Mouse (Mus musculus) heart, adult 2 months (tissue): ENCODE results near the gene Lcn3. TPM values are rescaled to one million over a fixed set of nuclear protein-coding genes. Genes with fewer than 3 reads are reported as not detected.
"Not testable (repeated sequence)": the region's sequence is repeated elsewhere in the genome, so short reads cannot be mapped to it uniquely, and the experiment has no call there.

ENCODE experiments used
- DNase-seq, 2 experiments: peaks; one replicate each; pipeline ENCODE4 v3.0.0; 2021
- H3K27ac ChIP-seq: fragments of 200-600 bp; 2 replicates; pipeline ENCODE4 v1.8.1; 2022
- H3K27me3 ChIP-seq: fragments of 200-500 bp; 2 replicates; pipeline ENCODE4 v1.6.1; 2012; ENCODE audit warnings: mild to moderate bottlenecking, low read length, inconsistent platforms, mixed read lengths; ENCODE audit not compliant: control insufficient read depth, insufficient read depth
- H3K36me3 ChIP-seq: fragments of 200-500 bp; 2 replicates; pipeline ENCODE4 v1.6.1; 2012; ENCODE audit warnings: low read length, inconsistent platforms; ENCODE audit not compliant: control insufficient read depth, insufficient read depth
- H3K4me1 ChIP-seq: fragments of 200-500 bp; 2 replicates; pipeline ENCODE4 v1.6.1; 2011; ENCODE audit warnings: low read length; ENCODE audit not compliant: control insufficient read depth, insufficient read depth
- H3K4me3 ChIP-seq: fragments of 200-600 bp; 2 replicates; pipeline ENCODE4 v1.8.1; 2022
- H3K79me2 ChIP-seq: fragments of 200-500 bp; replicated peaks from 2 replicates; pipeline ENCODE4 v1.6.1; 2012; ENCODE audit warnings: mild to moderate bottlenecking, inconsistent platforms, low read length, moderate library complexity, mixed read lengths; ENCODE audit not compliant: control insufficient read depth, insufficient read depth
- H3K9ac ChIP-seq: fragments of 200-500 bp; 2 replicates; pipeline ENCODE4 v1.6.1; 2012; ENCODE audit warnings: low read depth, mild to moderate bottlenecking, control low read depth, inconsistent platforms, low read length, mixed read lengths
- CTCF ChIP-seq: fragments of 200-600 bp; IDR thresholded peaks from 2 replicates; pipeline ENCODE4 v1.8.1; 2022; ENCODE audit warnings: antibody characterized with exemption, mild to moderate bottlenecking, moderate library complexity
- EP300 ChIP-seq: fragments of 200-500 bp; IDR thresholded peaks from 2 replicates; pipeline ENCODE4 v1.6.1; 2011; ENCODE audit warnings: low read depth, low read length, control low read depth; ENCODE audit not compliant: insufficient read depth
- POLR2A ChIP-seq: fragments of 200-500 bp; IDR thresholded peaks from 2 replicates; pipeline ENCODE4 v1.6.1; 2011; ENCODE audit warnings: mild to moderate bottlenecking, low read depth, low read length, control low read depth; ENCODE audit not compliant: insufficient read depth
- WGBS: fragments of 180-500 bp; shearing (Covaris S2); methylation state at CpG from one replicate; pipeline ENCODE4 v1.1.7; 2018; 5-methylcytosine and 5-hydroxymethylcytosine counted together
- intact Hi-C: fragments of 180-260 bp; cut with DNase I; formaldehyde crosslinking; loops from one replicate; pipeline ENCODE4 v1.15.1; 2025
- polyA plus RNA-seq: library from polyadenylated mRNA; depleted of rRNA; stranded (reverse); fragments of >200 nt; gene quantifications from 2 replicates; pipeline ENCODE4 v1.2.3, GENCODE M21; 2012; rRNA removed
- total RNA-seq, 2 experiments: library from RNA; stranded (reverse); gene quantifications; 2 replicates each; pipeline ENCODE4 v1.2.3; 2021

Gene Lcn3
- total and polyA plus RNA-seq, 3 experiments: not detected

DNA sequence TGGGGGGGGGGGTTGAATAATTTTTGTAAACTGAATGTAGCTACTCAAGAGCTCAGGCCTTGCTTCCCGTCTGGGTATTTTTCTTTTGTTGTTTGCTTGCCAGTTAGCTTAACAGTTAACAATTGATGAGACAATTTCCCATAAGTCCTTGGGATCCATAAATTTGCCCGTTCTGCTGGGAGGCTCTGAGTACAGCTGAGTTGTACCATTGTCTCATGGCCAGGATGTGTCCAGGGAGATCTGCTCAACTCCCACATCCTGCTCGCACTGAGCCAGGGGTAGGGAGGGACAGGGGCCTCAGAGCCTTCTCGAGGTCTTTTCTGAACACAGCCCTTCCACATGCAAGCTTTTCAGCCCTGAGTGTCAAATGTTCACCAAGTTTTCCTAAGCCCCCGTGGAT lies 32.7 kb downstream of the Lcn3 start:
- Histone ChIP-seq H3K27ac (no peak overlapping the region), H3K79me2 (no peaks in the 10 kb centered on the region), H3K36me3 (no peaks in the 10 kb centered on the region), H3K4me1 (no peaks in the 10 kb centered on the region), H3K4me3 (no peak overlapping the region), H3K27me3 (no peaks in the 10 kb centered on the region), H3K9ac (no peak overlapping the region)
- intact Hi-C loops: no loop called here
- no peak for TF ChIP-seq CTCF
- TF ChIP-seq POLR2A: no peak
- TF ChIP-seq EP300: no peak
- no peak for DNase-seq
- 22% methylated on average over 5 of the region's 5 CpGs for WGBS

- intact Hi-C loops: no loop called here
- no peak overlapping the region for H3K9ac ChIP-seq
- TF ChIP-seq CTCF (no peak), POLR2A (no peak), EP300 (no peak)
- no peaks in the 10 kb centered on the region for H3K36me3 ChIP-seq
- H3K4me3 ChIP-seq: no peak overlapping the region
- 68% methylated on average over 2 of the region's 2 CpGs for WGBS
- no peak for DNase-seq
- no peaks in the 10 kb centered on the region for H3K27me3 ChIP-seq
- no peak overlapping the region for H3K27ac ChIP-seq
- no peaks in the 10 kb centered on the region for H3K79me2 ChIP-seq
- H3K4me1 ChIP-seq: no peaks in the 10 kb centered on the region
These were observed 46.3 kb downstream of the Lcn3 start for GRCm38 (mm10) chr2:25811711-25812110.

GRCm38 (mm10) chr2:25813364-25813763 lies 48.0 kb downstream of the Lcn3 start:
- H3K36me3 ChIP-seq: no peaks in the 10 kb centered on the region
- DNase-seq: no peak
- no peak overlapping the region for H3K4me3 ChIP-seq
- H3K79me2 ChIP-seq: no peaks in the 10 kb centered on the region
- WGBS: 77% methylated on average over 5 of the region's 5 CpGs
- H3K27ac ChIP-seq: no peak overlapping the region
- no peaks in the 10 kb centered on the region for H3K4me1 ChIP-seq
- intact Hi-C loops: no loop called here
- TF ChIP-seq CTCF (no peak), POLR2A (no peak), EP300 (no peak)
- no peaks in the 10 kb centered on the region for H3K27me3 ChIP-seq
- no peak overlapping the region for H3K9ac ChIP-seq

DNA sequence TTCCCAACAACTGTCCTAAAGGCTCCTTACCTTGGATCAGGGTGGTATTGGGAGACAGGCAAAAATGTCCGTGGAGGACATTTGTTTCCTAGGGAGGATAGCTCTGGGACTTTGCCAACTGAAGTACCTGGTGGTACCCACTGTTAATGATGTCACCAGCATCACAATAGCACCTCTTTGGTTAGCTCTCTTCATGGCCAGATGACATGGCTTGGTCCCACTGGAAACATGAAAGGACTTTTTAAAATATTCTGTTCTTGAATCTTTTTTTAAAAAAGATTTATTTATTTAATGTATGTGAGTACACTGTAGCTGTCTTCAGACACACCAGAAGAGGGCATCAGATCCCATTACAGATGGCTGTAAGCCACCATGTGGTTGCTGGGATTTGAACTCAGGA lies 50.4 kb downstream of the Lcn3 start, which contains the start of gene Glt6d1:
Gene Glt6d1 (minus strand): TSS at position 101 of the 400 bp plus-strand sequence.
- H3K79me2 ChIP-seq, H3K4me3 ChIP-seq, H3K27ac ChIP-seq, intact Hi-C loops, H3K36me3 ChIP-seq, H3K9ac ChIP-seq, DNase-seq, H3K27me3 ChIP-seq, H3K4me1 ChIP-seq: not testable (repeated sequence)
- 65% methylated on average over 1 of the region's 1 CpGs for WGBS

Other genes with a start within 250 kb of the Lcn3 start
- 10 to 100 TPM; 13.5 to 15.8 TPM for gene Traf2, start 218.6 kb upstream of the Lcn3 start, total RNA-seq
- 10.8 and 15.1 TPM in 2 replicates for gene Traf2, start 218.6 kb upstream of the Lcn3 start, polyA plus RNA-seq
- 100 to 1,000 TPM; 211 to 222 TPM for gene Edf1, start 207.7 kb upstream of the Lcn3 start, total RNA-seq
- 81.9 and 110 TPM in 2 replicates for gene Edf1, start 207.7 kb upstream of the Lcn3 start, polyA plus RNA-seq
- 1 to 10 TPM in 1 of 2 experiments, under 1 TPM in 1; 0.60 to 2.2 TPM for gene Mamdc4, start 190.7 kb upstream of the Lcn3 start, total RNA-seq
- 1.6 and 8.5 TPM in 2 replicates for gene Mamdc4, start 190.7 kb upstream of the Lcn3 start, polyA plus RNA-seq
- gene Phpt1, start 190.3 kb upstream of the Lcn3 start, total RNA-seq: 10 to 100 TPM; 52.6 to 69.9 TPM
- gene Phpt1, start 190.3 kb upstream of the Lcn3 start, polyA plus RNA-seq: 100 and 101 TPM in 2 replicates
- gene Ajm1, start 183.8 kb upstream of the Lcn3 start, total RNA-seq: under 1 TPM; 0.05 to 0.36 TPM
- gene Ajm1, start 183.8 kb upstream of the Lcn3 start, polyA plus RNA-seq: 0.15 and 1.1 TPM in 2 replicates
- gene Rabl6, start 157.0 kb upstream of the Lcn3 start, total RNA-seq: 10 to 100 TPM; 61.2 to 65.3 TPM
- gene Rabl6, start 157.0 kb upstream of the Lcn3 start, polyA plus RNA-seq: 48.8 and 56.0 TPM in 2 replicates
- gene Ccdc183, start 147.9 kb upstream of the Lcn3 start, total RNA-seq: not detected
- gene Ccdc183, start 147.9 kb upstream of the Lcn3 start, polyA plus RNA-seq: not detected in 2 replicates
- gene Tmem141, start 143.6 kb upstream of the Lcn3 start, total RNA-seq: 10 to 100 TPM; 29.4 to 32.6 TPM
- 49.2 and 73.7 TPM in 2 replicates for gene Tmem141, start 143.6 kb upstream of the Lcn3 start, polyA plus RNA-seq
- gene Fcna, start 137.5 kb upstream of the Lcn3 start, total RNA-seq: 1 to 10 TPM; 4.8 to 6.8 TPM
- gene Fcna, start 137.5 kb upstream of the Lcn3 start, polyA plus RNA-seq: 3.4 and 4.0 TPM in 2 replicates
- 1 to 10 TPM in 1 of 2 experiments, under 1 TPM in 1; 0.98 to 1.2 TPM for gene Lcn8, start 112.4 kb upstream of the Lcn3 start, total RNA-seq
- 0.20 TPM in 1 of 2 replicates, not detected in the other for gene Lcn8, start 112.4 kb upstream of the Lcn3 start, polyA plus RNA-seq
- not detected for gene Lcn5, start 107.6 kb upstream of the Lcn3 start, total RNA-seq
- not detected in 2 replicates for gene Lcn5, start 107.6 kb upstream of the Lcn3 start, polyA plus RNA-seq
- gene Lcn6, start 88.8 kb upstream of the Lcn3 start, total RNA-seq: not detected
- gene Lcn6, start 88.8 kb upstream of the Lcn3 start, polyA plus RNA-seq: not detected in 2 replicates
- not detected for gene Lcn10, start 82.8 kb upstream of the Lcn3 start, total RNA-seq
- not detected in 2 replicates for gene Lcn10, start 82.8 kb upstream of the Lcn3 start, polyA plus RNA-seq
- not detected for gene Obp2a, start 65.5 kb upstream of the Lcn3 start, total RNA-seq
- not detected in 2 replicates for gene Obp2a, start 65.5 kb upstream of the Lcn3 start, polyA plus RNA-seq
- 10 to 100 TPM; 12.7 to 14.8 TPM for gene Bmyc, start 58.8 kb upstream of the Lcn3 start, total RNA-seq
- gene Bmyc, start 58.8 kb upstream of the Lcn3 start, polyA plus RNA-seq: 11.9 and 21.2 TPM in 2 replicates
- not detected for gene Obp2b, start 28.6 kb upstream of the Lcn3 start, total RNA-seq
- gene Obp2b, start 28.6 kb upstream of the Lcn3 start, polyA plus RNA-seq: not detected in 2 replicates
- not detected for gene Lcn11, start 11.4 kb downstream of the Lcn3 start, total RNA-seq
- not detected in 2 replicates for gene Lcn11, start 11.4 kb downstream of the Lcn3 start, polyA plus RNA-seq
- not detected for gene Gm13539, start 16.7 kb downstream of the Lcn3 start, total RNA-seq
- gene Gm13539, start 16.7 kb downstream of the Lcn3 start, polyA plus RNA-seq: not detected in 2 replicates
- not detected for gene Glt6d1, start 50.3 kb downstream of the Lcn3 start, total RNA-seq
- not detected in 2 replicates for gene Glt6d1, start 50.3 kb downstream of the Lcn3 start, polyA plus RNA-seq
- gene Lcn9, start 57.6 kb downstream of the Lcn3 start, total RNA-seq: not detected
- not detected in 2 replicates for gene Lcn9, start 57.6 kb downstream of the Lcn3 start, polyA plus RNA-seq
- not detected for gene Sohlh1, start 81.7 kb downstream of the Lcn3 start, total RNA-seq
- gene Sohlh1, start 81.7 kb downstream of the Lcn3 start, polyA plus RNA-seq: not detected in 2 replicates
- under 1 TPM; 0.55 to 0.66 TPM for gene Kcnt1, start 98.2 kb downstream of the Lcn3 start, total RNA-seq
- gene Kcnt1, start 98.2 kb downstream of the Lcn3 start, polyA plus RNA-seq: 0.92 and 0.97 TPM in 2 replicates
- 10 to 100 TPM; 38.9 to 45.1 TPM for gene Camsap1, start 217.7 kb downstream of the Lcn3 start, total RNA-seq
- gene Camsap1, start 217.7 kb downstream of the Lcn3 start, polyA plus RNA-seq: 7.4 and 13.5 TPM in 2 replicates